Mouse (Mus musculus) lung, postnatal 10 days (tissue): ENCODE data around the gene Srsf7.
"Not testable (repeated sequence)": the region's sequence is repeated elsewhere in the genome, so short reads cannot be mapped to it uniquely, and the experiment has no call there.

ENCODE experiments used
- DNase-seq: peaks from one replicate; pipeline ENCODE4 v3.0.0; 2021

Gene Srsf7

DNA sequence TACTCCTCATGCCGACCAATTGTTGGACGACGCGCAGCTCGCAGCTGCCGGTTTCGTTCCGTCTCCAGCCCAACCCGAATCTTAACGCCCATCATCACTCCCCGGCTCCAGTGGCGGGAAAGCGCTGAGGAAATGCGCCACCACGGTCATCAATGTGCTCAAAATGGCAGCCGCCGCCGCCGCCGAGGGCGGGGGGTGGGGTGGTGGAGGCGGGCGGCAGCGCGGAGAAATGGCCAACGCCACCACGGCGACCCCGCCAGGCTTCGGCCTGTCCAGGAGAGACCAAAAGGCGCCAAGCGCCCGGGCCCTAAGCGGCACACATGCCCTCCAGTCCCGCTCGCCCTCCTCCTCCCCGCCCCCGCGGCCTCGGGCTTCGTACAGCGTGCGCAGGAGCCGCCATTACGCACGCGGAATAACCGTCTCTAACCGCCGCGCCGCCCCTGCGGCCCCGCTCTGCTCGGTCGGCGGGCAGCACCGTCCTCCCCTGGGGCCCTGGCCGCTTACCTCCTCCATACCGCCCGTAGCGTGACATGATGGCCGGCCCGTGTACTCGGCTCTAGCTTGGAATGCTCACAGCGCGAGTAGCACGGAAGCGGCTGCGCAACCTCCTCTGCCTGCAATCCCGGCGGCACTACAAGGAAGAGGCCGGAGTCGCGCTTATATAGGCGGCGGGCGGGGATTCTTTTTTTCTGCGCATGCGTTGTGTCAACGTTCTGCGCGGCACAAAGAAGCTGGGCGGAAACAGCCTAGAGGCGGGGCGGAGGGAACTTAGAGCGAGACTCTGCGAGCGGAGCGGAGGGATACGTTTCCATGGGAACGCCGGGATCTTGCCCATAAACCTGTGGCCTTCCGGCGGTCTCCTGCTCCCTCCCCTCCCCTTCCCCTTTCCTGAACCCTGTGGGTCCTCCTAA, at the start of gene Srsf7, which contains the start of gene Ttc39d:
Srsf7 (minus strand) TSS at position 637 of the 911 bp plus-strand sequence.
Ttc39d (plus strand) TSS at position 790 of the 911 bp plus-strand sequence.
- peak; percentile 99 for DNase-seq

DNA sequence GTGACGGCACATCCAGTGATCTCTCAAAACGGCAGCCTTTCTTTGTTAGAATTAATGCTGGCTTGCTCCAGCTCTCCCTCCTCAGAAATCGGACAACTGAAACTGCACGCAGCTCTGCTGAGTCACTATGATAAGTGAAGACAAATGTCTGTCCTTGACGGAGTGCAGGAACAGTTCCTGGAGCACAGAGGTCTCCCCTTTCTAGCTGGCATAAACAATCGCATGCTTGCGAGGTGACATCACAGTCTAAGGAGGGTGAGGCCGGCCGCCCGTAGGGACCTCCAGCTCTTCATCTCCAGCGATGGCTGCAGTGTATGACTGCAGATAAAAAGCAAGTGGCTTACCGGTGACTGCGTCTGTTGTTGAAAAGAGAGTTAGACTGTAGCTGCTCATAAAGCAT, 48.1 kb upstream of the Srsf7 start:
- peak; percentile 84 for DNase-seq

DNA sequence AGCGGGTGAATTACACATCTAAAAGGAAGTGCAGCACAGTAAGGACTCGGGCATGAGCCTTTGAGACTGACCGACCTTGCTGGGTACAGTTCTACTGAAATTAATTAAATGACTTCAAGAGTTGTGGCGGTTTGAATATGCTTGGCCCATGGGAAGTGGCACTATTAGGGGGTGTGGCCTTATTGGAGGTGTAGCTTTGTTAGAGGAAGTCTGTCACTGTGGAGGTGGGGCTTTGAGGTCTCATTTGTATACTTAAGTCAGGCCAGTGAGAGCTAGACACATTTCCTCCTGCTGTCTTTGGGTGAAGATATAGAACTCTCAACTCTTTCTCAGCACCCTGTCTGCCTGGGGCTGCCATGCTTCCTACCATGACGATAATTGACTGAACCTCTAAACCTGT, 47.3 kb upstream of the Srsf7 start:
- no peak for DNase-seq

DNA sequence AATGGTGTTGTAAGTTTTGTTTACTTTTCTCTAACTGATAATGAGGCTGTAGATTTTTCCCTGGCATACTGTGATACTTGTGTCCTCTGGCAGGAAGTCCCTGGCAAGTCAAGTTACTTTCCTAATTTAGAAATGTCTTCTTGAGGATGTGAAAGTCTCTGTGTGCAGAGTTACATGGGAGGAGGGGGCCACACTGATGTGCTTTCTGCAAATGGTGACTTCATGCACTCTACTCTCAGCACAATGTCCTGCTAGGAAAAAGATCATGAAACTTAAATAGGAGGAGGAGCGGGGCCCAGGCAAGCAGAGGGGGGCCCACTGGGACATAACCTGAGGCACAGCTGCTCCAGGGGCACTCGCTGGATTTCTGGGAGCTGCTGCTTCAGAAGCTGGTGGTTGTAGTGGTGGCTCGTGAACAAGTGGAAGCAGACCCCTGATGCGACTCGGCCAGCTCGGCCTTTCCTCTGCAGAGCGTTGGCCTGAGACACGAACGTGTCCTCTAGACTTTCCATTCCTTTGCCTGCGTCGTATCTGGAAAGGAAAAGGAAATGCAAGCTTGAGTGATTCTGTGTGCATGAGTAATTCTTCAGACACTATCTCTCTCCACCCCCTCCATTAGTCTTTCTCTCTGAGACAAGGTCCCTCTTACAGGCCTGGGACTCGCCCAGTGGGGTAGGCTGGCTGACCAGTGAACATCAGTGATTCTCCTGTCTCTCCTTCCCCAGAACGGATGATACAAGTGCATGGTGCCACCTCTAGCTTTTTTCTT, 45.8 kb upstream of the Srsf7 start:
- DNase-seq = peak; percentile 51

DNA sequence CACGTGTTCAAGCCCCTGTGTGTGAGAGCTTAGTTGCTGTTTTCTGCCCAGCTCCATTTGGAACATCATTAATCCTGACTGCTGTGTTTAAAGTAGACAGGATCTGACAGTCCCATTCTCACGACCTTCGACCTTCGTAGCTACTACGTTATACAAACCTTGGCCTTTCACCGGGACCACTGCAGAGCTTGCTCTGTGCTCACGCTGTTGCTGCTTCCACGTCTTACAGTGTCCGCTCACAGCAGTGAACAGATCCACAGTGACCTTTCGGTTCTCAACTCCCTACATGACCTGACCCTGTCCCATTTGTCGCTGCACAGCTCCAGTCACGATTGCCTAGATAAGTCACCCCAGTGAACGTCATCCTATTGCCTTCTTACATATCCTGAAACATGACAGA, 36.0 kb upstream of the Srsf7 start:
- peak; percentile 56 for DNase-seq

DNA sequence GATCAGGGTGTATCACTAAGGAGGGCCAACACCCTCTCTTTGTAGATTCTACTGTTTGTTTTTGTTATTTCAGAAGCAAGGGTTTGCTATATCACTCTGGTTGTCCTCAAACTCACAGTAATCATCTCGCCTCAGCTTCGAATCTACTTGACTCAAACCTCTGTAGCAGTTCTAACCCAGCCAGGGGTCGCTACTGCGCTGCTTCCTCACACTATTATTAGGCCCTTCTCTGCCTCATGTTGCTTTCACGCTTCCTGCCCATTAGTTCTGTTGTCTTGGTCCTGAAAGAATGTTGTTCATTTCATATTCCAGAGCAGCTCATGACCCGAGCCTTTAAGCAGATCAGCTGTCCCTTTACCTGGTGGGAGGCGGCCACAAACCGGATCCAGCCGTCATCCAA, 34.5 kb upstream of the Srsf7 start:
- DNase-seq = no peak

DNA sequence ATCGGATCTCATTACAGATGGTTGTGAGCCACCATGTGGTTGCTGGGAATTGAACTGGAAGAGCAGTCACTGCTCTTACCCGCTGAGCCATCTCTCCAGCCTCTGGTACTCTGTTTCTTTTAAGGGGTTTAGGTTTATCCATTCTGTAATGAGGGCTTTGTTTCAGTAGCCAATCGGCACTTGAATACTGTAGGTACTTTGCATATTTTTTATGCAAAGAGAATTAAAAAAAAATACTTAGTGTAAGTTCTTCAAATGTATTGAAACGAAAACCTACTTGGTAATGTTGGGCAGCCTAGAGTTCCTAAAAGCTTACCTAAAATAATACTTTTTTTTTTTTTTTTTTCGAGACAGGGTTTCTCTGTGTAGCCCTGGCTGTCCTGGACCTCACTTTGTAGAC, 30.4 kb upstream of the Srsf7 start:
- DNase-seq = no peak

DNA sequence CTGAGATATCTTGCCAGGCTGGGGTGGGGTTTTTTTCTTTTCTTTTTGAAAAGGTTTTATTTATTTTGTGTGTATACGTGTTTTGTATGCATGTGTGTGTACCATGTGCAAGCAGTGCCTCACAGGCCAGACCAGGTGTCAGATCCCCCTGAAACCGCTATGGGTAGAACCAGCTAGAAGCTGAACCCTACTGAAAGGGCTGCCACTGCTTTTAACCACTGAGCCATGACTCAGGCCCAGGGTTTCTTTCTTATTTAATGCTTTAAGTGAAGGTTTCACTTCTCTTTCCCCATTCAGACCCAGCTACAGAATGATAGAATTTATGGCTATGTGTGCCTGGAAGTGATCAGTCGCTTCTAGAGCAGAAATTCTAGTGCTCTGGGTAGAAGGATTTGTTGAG, 29.7 kb upstream of the Srsf7 start:
- no peak for DNase-seq

DNA sequence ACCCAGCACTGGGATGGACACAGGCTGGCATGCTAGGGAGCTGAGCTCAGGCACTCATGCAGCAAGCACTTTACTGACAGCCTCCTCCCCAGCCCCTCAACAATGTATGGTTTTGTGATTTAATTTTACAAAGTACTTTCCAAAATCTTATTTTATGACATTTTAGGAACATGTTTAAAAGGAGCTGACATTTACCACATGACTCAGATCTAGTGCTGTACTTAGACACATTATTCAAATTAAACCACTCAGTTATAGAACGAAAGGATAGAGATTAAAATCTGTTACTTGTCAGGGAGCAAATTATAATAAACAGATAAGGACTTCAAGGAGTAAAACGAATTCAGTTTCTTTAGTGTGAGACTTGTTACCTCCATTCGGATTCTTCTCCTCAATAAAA, 28.4 kb upstream of the Srsf7 start:
- no peak for DNase-seq

DNA sequence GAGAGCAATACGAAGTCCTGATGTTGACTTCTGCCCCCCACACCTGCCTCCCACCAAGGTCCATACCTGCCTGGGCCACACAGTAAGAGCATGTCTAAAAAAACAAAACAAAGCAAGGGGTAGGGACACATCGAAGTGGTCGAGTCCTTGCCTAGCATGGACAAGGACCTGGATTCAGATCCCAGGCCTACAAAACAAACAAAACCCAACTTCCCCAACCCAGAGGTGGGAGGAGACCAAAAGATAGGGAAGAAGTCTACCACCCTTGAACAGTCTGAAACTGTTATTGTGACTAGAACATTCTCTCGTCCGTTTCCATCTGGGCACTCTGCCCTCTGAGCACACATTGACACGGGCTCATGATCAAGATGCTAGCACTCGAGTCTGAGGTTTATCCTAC, 27.3 kb upstream of the Srsf7 start:
- no peak for DNase-seq

DNA sequence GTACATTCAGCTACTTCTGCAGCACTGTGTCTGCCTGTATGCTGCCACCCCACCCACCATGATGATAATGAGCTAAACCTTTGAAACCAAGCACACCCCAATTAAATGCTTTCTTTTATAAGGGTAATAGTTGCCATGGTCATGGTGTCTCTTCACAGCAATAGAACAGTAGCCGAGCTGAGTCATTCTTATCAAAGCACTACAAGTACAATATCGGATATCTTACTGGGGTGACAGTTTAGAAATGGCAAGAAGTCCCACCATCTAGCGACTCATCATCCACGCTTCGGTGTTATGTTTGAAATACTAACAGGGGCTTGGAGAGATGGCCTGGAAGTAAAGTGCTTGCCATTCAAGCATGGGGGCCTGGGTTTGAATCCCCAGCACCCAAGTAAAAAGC, 26.7 kb upstream of the Srsf7 start:
- DNase-seq = no peak

DNA sequence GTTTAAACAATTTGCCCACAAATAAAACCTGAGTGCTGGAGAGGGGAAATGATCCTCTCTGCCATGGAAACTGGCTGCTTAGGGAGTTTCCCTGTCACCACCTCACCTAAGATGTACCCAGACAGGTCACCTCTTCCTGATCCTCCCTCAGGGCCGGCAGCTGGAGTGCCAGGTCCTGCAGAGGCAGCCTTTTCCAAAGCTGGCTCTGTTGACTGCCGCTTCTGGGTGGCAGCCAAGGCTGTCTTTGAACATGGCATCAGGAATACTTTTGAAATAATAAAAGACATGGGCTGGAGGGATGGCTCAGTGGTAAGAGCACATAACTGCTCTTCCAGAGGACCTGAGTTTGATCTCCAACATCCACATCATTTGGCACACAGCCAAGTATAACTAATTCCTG, 22.3 kb upstream of the Srsf7 start:
- DNase-seq = no peak

DNA sequence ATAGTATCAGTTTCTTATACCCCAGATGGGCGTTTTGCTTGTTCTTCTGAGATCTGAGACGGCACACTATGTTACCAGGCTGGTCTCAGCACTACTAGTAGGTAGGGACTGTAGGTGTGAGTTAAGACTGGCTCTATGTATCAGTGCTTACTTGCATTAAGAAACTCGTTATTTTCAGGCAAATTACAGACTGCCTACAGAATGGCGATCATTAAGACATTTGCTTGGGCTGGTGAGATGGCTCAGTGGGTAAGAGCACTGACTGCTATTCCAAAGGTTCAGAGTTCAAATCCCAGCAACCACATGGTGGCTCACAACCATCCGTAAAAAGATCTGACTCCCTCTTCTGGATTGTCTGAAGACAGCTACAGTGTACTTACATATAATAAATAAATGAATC, 18.0 kb upstream of the Srsf7 start:
- DNase-seq = not testable (repeated sequence)

DNA sequence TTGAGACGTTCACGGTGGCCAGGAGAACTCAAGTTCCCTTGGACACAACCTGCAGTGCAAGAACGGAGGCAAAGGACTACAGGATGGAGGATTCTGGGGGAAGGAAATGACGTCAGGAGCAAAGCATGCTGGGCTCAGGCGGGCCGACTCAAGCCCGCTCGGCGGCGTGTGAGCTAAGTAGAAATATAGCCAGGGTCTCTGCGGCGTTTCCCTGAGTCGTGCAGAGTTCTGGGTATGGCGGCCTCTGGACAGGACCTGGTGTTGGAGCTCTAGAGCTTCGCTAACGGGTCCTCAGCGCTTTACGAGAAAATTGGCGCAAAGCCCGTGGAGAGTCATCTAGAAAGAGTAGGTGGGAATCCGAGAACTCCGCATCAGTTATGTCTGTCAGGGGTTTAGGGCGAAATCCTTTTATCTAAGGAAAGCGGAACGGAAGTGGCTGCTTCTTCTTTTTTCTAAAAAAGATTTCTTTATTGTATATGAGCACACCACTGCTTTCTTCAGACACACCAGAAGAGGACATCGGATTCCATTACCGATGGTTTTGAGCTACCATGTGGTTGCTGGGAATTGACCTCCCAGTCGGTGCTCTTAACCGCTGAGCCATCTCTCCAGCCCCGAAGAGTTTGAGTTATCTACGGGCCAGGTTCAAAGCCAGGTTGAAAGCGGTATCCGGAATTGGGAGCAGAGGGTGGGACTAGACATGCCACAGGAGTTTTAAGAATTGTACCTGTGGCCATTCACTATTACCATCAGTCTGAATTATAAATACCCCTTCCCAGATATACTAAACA, 17.4 kb upstream of the Srsf7 start, which contains the start of gene Gemin6:
Gemin6 (plus strand) TSS at position 116 of the 791 bp plus-strand sequence.
- DNase-seq = peak; percentile 90

DNA sequence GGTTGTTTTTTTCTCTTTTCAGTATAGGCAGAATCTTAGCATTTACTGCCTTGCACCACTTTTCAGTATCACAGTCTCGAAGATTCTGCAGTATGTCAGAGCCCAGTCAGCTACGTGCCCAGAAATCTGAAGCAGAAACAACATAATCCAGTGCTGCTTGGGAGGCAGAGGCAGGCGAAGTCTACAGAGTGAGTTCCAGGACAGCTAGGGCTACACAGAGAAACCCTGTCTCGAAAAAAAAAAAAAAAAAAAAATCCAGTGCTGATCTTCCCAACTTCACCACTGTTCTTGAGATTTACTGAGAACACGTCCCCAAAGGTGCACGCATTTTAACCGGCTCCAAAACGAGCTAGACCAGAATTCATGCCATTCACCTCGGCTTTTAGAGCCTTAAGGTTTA, 16.7 kb upstream of the Srsf7 start:
- no peak for DNase-seq

DNA sequence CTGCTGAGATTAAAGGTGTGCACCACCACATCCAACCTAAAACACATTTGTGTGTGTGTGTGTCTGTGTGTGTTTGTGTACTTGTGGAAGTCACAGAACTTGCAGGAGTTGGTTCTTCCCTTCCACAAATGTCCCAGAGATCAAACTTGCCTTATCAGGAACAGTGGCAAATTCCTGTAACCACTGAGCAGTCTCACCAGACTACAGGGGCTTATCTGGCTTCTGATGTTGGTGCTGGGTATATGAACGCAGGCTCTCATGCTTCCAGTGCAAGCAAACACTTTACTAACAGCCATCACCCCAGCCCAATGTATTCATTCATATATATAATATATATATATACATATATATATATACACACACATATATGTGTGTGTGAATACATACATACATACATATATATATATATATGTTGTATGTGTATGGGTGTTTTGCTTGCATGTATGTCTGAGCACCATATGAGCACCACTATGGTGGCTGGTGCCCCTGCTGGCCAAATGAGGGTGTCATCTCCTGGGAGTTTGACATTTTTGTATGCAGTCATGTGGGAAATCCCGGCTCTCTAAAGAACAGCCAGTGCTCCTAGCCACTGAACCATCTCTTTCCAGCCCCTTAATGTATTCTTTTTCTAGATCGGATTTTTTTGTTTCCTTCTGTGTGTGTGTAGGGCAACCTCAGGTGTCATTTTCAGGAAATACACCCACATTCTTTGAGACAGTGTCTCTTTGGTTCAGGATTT, 15.0 kb upstream of the Srsf7 start:
- DNase-seq = peak; percentile 23

DNA sequence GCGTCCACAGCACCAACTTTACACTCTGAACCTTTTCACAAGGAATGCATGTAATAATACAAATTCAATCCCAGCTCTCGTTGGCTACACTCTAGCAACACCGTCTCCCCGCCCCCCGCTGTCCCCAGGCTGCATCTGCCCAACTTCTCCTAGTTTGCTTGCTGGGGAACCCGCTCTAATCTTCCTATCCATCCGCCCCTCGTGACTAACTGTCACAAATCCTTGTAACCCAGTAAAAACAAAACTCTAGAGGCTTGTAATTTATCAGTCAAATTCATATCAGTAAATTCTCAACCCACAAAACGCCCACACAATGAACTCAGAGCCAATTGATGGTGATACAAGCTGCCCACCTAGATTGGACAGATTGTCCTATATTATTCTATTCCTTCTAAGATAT, 14.1 kb upstream of the Srsf7 start:
- no peak for DNase-seq

DNA sequence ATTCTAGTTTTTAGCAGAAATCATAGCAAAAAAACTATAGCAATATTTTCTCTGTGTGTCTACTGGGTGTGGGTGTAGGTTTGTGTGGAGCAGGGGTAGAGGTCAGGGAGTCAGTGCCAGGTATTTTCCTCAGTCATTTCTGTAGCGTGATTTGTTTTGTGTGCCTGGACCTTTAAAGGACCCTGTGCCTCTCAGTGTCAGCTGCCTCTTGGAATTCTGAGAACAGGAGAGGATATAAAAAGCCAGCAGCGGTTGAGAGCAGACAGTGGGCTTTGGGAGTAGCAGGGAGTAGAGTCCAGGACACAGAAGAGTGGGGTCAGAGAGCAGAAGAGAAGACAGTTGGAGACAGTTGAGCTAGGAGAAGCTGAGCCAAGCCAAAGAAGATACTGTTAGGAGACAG, 13.0 kb upstream of the Srsf7 start:
- DNase-seq = no peak

DNA sequence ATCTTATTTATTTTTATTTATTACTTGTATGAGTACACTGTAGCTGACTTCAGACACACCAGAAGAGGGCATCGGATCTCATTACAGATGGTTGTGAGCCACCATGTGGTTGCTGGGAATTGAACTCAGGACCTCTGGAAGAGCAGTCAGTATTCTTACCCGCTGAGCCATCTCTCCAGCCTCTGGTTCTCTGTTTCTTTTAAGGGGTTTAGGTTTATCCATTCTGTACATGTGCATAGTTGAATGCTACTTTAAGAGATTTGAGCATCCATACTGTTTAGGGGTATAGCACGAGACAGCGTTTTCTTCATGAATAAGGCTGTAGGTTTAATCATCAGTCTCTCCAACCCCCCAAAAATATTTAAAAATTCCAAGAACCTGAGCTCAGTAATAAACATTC, 6.9 kb upstream of the Srsf7 start:
- not testable (repeated sequence) for DNase-seq

DNA sequence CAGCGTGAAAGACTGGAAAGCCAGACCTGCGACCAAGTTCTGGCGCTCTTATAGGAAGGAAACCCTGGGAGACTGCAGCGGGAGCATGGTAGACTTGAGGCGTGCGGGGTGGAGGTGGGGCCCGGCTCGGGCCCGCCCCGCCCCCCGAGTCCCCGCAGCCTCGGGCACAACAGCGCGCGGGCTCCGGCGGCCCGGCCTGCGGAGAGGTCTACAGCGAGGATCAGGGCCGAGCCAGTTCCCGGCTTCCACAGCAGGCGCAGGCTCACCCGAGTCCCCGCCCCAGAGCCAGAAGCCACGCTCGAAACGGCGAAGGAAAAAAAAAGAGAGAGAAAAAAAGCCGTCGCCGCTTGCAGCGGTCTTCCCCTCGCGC, 821 bp downstream of the Srsf7 start:
- DNase-seq = no peak

DNA sequence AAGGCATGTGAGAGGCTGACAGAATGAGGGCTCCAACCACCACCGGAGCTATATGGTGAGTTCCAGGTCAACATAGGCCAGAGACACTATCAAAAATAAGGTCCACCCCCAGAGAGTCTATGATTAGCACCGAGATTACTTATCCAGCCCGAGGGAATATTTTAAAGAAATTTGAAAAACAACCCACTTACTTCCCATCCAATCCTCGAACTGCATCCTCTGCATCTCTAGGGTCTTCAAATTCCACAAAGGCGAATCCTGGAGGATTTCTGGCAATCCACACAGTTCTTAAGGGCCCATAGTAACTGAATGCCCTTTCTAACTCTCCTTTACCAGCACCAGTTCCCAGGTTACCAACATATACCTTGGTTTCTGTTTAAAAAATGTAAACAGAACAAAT, 1.4 kb downstream of the Srsf7 start:
- no peak for DNase-seq

DNA sequence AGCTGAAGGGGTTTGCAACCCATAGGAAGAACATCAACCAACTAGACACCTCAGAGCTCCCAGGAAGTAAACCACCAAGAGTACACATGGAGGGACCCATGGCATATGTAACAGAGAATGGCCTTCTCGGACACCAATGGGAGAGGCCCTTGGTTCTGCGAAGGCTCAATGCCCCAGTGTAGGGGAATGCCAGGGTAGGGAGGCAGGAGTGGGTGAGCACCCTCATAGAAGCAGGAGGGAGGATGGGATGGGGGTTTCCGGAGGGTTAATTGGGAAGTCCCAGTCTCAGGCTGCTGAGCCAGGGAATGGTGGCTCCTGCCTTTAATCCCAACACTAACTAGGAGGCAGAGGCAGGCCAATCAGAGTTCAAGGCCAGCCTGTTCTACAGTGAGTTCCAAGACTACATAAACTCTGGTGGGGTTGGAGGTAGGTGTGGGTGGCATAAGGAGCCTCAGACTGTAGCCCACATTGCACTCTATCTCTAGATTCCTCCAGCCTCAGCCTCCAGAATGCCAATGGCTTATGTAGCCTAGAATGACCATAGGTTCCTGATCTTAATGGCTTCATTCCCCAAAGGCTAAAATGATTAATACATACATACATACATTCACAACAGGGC, 7.8 kb downstream of the Srsf7 start:
- no peak for DNase-seq
